Mouse (Mus musculus) MEL (cell line): ENCODE data around the gene Olfr73. TPM values are rescaled to one million over a fixed set of nuclear protein-coding genes. Genes with fewer than 3 reads are reported as not detected.

Experiments used
- polyA plus RNA-seq, 2 experiments: library from polyadenylated mRNA; stranded (reverse) in 1 of 2; unstranded in 1 of 2; fragments of >175 nt in 1 of 2; fragments of >200 nt in 1 of 2; gene quantifications; 2 replicates each; pipeline versions ENCODE4 v1.2.1 to v1.2.4; 2012; ENCODE audit warnings: low replicate concordance in 2 of 2, low read depth in 1 of 2; ENCODE audit not compliant: insufficient read length in 2 of 2, insufficient read depth in 1 of 2, missing spikeins in 1 of 2
- total RNA-seq: library from RNA; depleted of rRNA; stranded (reverse); fragments of 300-350 nt; gene quantifications from 2 replicates; pipeline ENCODE4 v1.2.3, GENCODE M21; 2012; rRNA removed

Olfr73 gene
- total and polyA plus RNA-seq, 3 experiments, result not detected

Other genes starting within 250 kb of the Olfr73 start
- gene Olfr1143, start 237.1 kb downstream of the Olfr73 start, total RNA-seq, result not detected in 2 replicates
- not detected for gene Olfr1143, start 237.1 kb downstream of the Olfr73 start, polyA plus RNA-seq
- not detected in 2 replicates for gene Olfr1145, start 227.9 kb downstream of the Olfr73 start, total RNA-seq
- gene Olfr1145, start 227.9 kb downstream of the Olfr73 start, polyA plus RNA-seq, result not detected
- not detected in 2 replicates for gene Olfr1148, start 207.2 kb downstream of the Olfr73 start, total RNA-seq
- not detected for gene Olfr1148, start 207.2 kb downstream of the Olfr73 start, polyA plus RNA-seq
- gene Olfr1150-ps1, start 193.7 kb downstream of the Olfr73 start, total RNA-seq, result not detected in 2 replicates
- not detected for gene Olfr1150-ps1, start 193.7 kb downstream of the Olfr73 start, polyA plus RNA-seq
- not detected in 2 replicates for gene Olfr1151, start 181.8 kb downstream of the Olfr73 start, total RNA-seq
- gene Olfr1151, start 181.8 kb downstream of the Olfr73 start, polyA plus RNA-seq, result not detected
- not detected in 2 replicates for gene Olfr1152, start 171.2 kb downstream of the Olfr73 start, total RNA-seq
- under 1 TPM in 1 of 2 experiments, not detected in 1; 0.01 TPM for gene Olfr1152, start 171.2 kb downstream of the Olfr73 start, polyA plus RNA-seq
- not detected in 2 replicates for gene Olfr1153, start 142.7 kb downstream of the Olfr73 start, total RNA-seq
- gene Olfr1153, start 142.7 kb downstream of the Olfr73 start, polyA plus RNA-seq, result not detected
- not detected in 2 replicates for gene Olfr1154, start 132.5 kb downstream of the Olfr73 start, total RNA-seq
- gene Olfr1154, start 132.5 kb downstream of the Olfr73 start, polyA plus RNA-seq, result not detected
- not detected in 2 replicates for gene Olfr1155, start 92.6 kb downstream of the Olfr73 start, total RNA-seq
- not detected for gene Olfr1155, start 92.6 kb downstream of the Olfr73 start, polyA plus RNA-seq
- gene Olfr1156, start 84.6 kb downstream of the Olfr73 start, total RNA-seq, result not detected in 2 replicates
- under 1 TPM in 1 of 2 experiments, not detected in 1; 0.03 TPM for gene Olfr1156, start 84.6 kb downstream of the Olfr73 start, polyA plus RNA-seq
- not detected in 2 replicates for gene Olfr1157, start 69.4 kb downstream of the Olfr73 start, total RNA-seq
- gene Olfr1157, start 69.4 kb downstream of the Olfr73 start, polyA plus RNA-seq, result not detected
- gene Olfr74, start 63.0 kb downstream of the Olfr73 start, total RNA-seq, result not detected in 2 replicates
- not detected for gene Olfr74, start 63.0 kb downstream of the Olfr73 start, polyA plus RNA-seq
- gene Olfr1158, start 47.6 kb downstream of the Olfr73 start, total RNA-seq, result not detected in 2 replicates
- not detected for gene Olfr1158, start 47.6 kb downstream of the Olfr73 start, polyA plus RNA-seq
- gene Olfr1160, start 29.4 kb downstream of the Olfr73 start, total RNA-seq, result not detected in 2 replicates
- not detected for gene Olfr1160, start 29.4 kb downstream of the Olfr73 start, polyA plus RNA-seq
- gene Olfr1161, start 14.9 kb downstream of the Olfr73 start, total RNA-seq, result not detected in 2 replicates
- gene Olfr1161, start 14.9 kb downstream of the Olfr73 start, polyA plus RNA-seq, result not detected
- gene Olfr1162, start 13.4 kb upstream of the Olfr73 start, total RNA-seq, result not detected in 2 replicates
- gene Olfr1162, start 13.4 kb upstream of the Olfr73 start, polyA plus RNA-seq, result not detected
- gene Olfr1163, start 34.1 kb upstream of the Olfr73 start, total RNA-seq, result not detected in 2 replicates
- not detected for gene Olfr1163, start 34.1 kb upstream of the Olfr73 start, polyA plus RNA-seq
- gene Olfr1164, start 56.3 kb upstream of the Olfr73 start, total RNA-seq, result not detected in 2 replicates
- not detected for gene Olfr1164, start 56.3 kb upstream of the Olfr73 start, polyA plus RNA-seq
- gene Olfr1166, start 90.6 kb upstream of the Olfr73 start, total RNA-seq, result not detected in 2 replicates
- not detected for gene Olfr1166, start 90.6 kb upstream of the Olfr73 start, polyA plus RNA-seq
- not detected in 2 replicates for gene Olfr1167, start 117.5 kb upstream of the Olfr73 start, total RNA-seq
- under 1 TPM in 1 of 2 experiments, not detected in 1; 0.26 TPM for gene Olfr1167, start 117.5 kb upstream of the Olfr73 start, polyA plus RNA-seq
- gene Olfr1168, start 144.2 kb upstream of the Olfr73 start, total RNA-seq, result not detected in 2 replicates
- not detected for gene Olfr1168, start 144.2 kb upstream of the Olfr73 start, polyA plus RNA-seq
- gene Olfr1170, start 190.6 kb upstream of the Olfr73 start, total RNA-seq, result not detected in 2 replicates
- not detected for gene Olfr1170, start 190.6 kb upstream of the Olfr73 start, polyA plus RNA-seq
- gene Olfr1173, start 242.2 kb upstream of the Olfr73 start, total RNA-seq, result not detected in 2 replicates
- gene Olfr1173, start 242.2 kb upstream of the Olfr73 start, polyA plus RNA-seq, result not detected